Mouse (Mus musculus) layer of hippocampus, adult 9-11 months (tissue): ENCODE results near the gene Catsperg2.
A peak's percentile ranks its signal among the peaks of the same experiment; 100 is the strongest.
"Not testable (repeated sequence)": the region's sequence is repeated elsewhere in the genome, so short reads cannot be mapped to it uniquely, and the experiment has no call there.

Experiments
- DNase-seq: peaks from one replicate; pipeline ENCODE4 v3.0.0; 2022

Catsperg2 gene

DNA sequence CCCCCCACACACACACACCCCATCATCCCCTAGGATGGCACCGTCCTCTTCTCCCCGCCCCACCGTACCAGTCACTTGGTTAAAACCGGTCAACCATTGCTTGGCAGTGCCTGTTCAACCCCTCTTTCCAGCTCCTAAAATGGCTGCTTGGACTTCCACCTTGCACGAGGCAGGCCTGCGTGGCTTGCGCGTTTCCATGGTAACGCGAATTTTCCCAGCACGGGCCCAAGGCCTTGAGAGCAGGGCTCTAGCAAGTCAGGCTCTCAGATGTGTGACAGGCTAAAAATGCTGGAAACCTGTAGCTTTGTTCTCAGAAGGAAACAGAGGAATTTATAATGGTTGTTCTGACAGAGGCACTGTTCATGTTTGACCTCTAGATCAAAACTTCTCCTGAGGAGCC lies at the start of gene Catsperg2:
TSS of gene Catsperg2 (minus strand) at position 173 of the 400 bp plus-strand sequence.
- not testable (repeated sequence) for DNase-seq

DNA sequence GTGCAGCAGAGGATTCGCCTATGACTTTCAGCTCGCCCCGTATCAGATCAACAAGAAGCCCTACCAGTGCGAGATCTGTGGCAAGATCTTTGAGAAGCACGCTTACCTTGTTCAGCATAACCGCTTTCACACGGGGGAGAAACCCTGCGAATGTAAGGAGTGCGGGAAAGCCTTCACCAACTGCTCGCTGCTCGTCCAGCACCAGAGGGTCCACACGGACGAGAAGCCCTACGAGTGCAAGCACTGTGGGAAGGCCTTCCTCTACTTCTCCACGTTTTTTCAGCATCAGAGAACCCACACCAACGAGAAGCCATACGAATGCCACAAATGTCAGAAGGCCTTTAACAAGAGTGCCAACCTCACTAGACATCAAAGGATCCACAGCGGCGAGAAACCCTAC lies 49.7 kb upstream of the Catsperg2 start:
- no peak for DNase-seq

DNA sequence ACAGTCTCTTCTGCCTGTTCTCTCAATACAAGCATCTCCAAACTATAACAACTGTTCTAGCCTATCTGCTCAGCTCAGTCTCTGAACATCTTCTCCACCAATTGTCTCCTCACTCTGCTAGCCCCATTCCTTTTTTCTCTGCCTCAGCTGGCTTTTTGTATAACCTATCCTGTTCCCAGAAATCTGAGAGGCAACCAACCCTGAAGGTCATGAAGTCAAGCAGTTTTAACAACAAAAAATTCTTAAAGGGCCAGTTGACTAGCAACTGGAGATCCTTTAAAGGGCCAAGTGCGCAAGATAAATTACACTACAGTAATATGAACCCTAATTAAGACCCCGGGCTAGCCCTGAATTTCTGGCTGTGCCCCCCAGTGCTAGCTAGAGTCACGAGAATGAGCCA lies 47.5 kb upstream of the Catsperg2 start:
- no peak for DNase-seq

DNA sequence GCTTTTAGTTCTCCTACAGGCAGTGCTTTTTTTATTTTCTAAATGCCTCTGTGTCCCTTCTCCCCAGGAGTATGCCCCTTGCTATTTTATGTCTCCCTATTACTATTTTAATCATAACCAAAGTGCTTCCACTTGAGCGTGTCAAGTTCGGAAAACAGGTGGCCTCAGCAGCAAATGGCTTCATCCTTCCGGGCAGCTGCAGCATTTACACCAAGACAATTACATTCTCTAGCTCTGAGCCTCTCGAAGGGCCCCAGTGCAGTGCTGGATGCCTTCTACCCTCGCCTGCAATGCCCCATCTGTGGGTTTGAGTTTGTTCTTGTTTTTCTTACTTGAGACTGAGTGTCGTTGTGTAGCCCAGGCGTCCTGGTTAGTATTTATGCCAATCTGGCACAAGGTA lies 46.7 kb upstream of the Catsperg2 start:
- DNase-seq = no peak

GRCm38 (mm10) chr7:29768980-29769379 lies 42.1 kb upstream of the Catsperg2 start:
- no peak for DNase-seq

DNA sequence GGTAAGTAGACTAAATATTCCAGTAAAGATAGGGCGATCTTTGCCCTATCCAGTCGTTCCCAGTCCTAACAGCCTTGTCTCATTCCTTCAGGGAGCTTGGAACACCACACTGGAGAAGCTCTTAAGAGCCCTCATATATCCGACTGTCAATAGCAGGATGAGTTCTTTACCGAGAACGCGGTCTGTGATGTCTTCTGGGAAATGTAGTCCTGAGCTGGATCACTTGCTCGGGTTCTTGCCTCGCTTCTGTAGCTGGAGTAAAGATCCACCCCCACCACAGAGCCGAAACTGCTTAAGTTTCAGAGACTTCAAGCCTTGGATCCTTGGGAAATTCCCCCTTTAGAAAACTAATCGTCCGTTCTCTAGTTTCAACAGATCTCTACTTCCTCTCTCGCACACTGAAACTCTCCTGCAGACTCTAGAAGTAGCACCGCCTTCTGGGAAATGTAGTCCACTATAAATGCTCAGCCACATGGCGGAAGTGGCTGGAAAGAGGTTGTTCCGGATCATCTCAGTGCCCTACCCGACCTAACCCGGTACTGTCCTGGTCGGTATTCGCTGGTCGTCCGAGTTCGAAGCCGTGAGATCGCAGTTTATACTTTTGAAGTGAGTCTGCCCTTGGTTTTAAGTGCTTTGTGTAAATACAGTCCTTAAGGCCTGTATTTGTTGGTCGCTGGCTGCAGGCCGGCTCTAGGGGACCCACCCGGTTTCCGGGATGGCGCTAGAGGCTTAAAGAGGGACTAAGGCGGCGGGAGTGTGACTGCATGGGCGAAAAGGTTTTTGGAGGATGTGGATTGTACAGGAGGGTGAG lies 41.5 kb upstream of the Catsperg2 start, which contains the start of gene Zfp84:
TSS of gene Zfp84 (plus strand) at position 463 of the 811 bp plus-strand sequence.
- peak; percentile 94 for DNase-seq

DNA sequence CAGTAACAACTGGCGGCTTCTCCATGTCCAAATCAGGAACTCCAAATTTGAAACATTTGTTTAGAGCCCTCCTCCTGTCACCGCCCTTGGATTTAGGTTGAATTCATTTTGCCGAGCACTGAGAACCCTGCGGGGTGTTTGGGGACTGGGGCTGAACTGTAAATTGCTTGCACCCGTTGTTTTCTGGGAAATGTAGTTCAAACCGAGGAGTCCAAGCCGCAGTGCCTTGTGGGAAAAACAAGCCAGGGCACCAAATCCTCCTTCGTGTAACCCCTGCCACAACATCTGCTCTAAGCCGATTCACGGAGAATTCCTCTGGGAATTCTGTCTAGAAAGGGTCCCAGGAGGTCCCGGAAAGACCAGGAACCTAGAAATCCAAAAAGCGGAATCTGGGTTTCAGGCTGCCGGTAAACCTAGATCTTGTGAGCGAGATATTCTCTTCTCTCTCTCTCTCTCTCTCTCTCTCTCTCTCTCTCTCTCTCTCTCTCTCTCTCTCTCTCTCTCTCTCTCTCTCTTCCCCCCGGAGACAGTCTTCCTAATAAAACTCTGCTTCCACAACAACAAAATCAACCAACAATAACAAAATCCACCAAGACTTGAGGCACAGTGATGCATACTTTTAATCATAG lies 40.3 kb upstream of the Catsperg2 start:
- peak; percentile 87 for DNase-seq

- no peak for DNase-seq
Measured at GRCm38 (mm10) chr7:29764702-29765101, 37.9 kb upstream of the Catsperg2 start.

- no peak for DNase-seq
Measured at GRCm38 (mm10) chr7:29760476-29760875, 33.6 kb upstream of the Catsperg2 start.

DNA sequence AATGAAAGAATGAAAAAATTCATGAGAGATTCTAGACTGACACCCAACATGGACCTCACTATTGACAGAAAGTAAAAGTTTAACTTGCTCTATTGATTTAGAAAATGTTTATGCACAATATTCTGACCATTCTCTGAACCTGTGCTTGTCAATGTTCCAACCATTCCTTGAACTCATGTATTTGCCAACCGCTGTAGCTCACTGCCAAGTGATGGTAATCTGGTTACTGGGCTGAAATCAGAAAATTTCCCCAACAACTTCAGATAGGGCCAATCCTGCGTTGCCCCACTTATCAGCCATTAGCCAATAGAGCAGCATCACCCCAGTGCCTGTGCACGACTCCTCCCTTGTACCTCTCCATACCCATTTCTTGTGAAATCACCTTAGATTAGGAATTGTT lies 15.4 kb upstream of the Catsperg2 start:
- DNase-seq = no peak

DNA sequence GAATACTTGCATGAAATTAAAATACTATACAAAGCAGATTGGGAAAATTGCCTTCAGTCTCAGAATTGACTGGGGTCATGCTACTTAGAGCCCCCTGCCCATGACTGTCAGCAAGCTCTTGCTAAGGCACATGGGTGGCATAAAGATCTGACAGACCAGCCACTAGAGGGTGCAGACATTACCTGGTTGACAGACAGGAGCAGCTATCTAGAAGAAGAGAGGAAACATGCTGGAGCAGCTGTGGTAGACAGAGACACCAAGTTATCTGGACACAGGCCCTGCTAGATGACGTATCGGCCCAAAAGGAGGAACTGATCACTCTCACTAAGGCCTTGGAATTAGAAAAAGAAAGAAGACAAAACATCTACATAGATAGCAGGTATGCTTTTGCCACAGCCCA lies 1.2 kb upstream of the Catsperg2 start:
- DNase-seq = no peak

GRCm38 (mm10) chr7:29725461-29726142 lies 1.2 kb downstream of the Catsperg2 start:
- DNase-seq = not testable (repeated sequence)

DNA sequence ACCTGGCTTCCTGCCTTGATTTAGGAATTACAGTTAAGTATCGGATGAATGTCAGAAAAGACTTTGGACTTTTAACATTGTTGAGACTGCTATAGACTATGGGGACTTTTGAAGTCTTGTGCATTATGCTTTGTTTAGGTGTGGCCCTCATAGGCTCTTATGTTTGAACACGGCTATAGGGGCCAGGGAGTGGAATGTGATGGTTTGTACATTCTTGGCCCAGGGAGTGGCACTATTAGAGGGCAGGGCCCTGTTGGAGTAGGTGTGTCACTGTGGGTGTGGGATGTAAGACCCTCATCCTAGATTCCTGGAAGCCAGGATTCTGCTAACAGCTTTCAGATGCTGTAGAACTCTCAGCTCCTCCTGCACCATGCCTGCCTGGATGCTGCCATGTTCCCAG lies 17.9 kb downstream of the Catsperg2 start:
- DNase-seq = not testable (repeated sequence)

GRCm38 (mm10) chr7:29695231-29695630 lies 31.6 kb downstream of the Catsperg2 start:
- not testable (repeated sequence) for DNase-seq

DNA sequence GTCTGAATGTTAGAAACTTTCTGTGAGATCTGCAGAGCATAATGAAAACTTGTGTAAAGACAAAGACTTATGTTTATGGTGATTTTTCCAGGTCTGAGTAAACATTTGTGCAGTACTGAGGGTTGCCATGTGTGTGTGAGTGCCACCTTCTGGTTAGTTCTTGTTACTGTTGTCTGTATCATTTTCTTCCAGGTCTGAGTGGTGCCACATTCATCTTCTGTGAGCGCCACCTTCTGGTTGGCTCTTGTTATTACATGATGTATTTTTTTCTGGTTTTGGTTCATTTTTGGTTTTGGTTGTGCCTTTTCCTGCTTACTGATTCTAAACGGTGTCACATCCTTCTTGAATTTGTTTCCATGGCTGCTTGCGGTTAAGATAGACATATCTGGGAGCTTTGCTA lies 45.0 kb downstream of the Catsperg2 start:
- no peak for DNase-seq
